Mouse (Mus musculus): ENCODE data around the gene Meltf. TPM values are rescaled to one million over a fixed set of nuclear protein-coding genes. Genes with fewer than 3 reads are reported as not detected.

The Meltf gene
- 0.10 and 0.19 TPM in 2 replicates for polyA plus RNA-seq (2012; rRNA removed)

GRCm38 (mm10) chr16:31878573-31879257 lies at the start of gene Meltf:
Meltf (plus strand) TSS chr16:31878810.

GRCm38 (mm10) chr16:31933751-31934549 lies 55.3 kb downstream of the Meltf start, which contains the start of gene Pigz:
Pigz (plus strand) TSS chr16:31933851.

GRCm38 (mm10) chr16:31948345-31948774 lies 69.8 kb downstream of the Meltf start, which contains the start of the genes 0610012G03Rik and Ncbp2:
0610012G03Rik (minus strand) TSS chr16:31948494.
Ncbp2 (plus strand) TSS chr16:31948513.

Other genes starting within 250 kb of the Meltf start
- 44.2 and 55.3 TPM in 2 replicates for gene Dlg1, start 215.4 kb upstream of the Meltf start, polyA plus RNA-seq (2012; rRNA removed)
- 0.23 and 0.29 TPM in 2 replicates for gene Pigz, start 55.0 kb downstream of the Meltf start, polyA plus RNA-seq (2012; rRNA removed)
- 33.2 and 45.6 TPM in 2 replicates for gene 0610012G03Rik, start 69.7 kb downstream of the Meltf start, polyA plus RNA-seq (2012; rRNA removed)
- 221 and 907 TPM in 2 replicates for gene Ncbp2, start 69.7 kb downstream of the Meltf start, polyA plus RNA-seq (2012; rRNA removed)
- gene Senp5, start 124.5 kb downstream of the Meltf start, polyA plus RNA-seq (2012; rRNA removed): 17.0 and 22.6 TPM in 2 replicates
- gene Pak2, start 200.5 kb downstream of the Meltf start, polyA plus RNA-seq (2012; rRNA removed): 28.7 and 33.2 TPM in 2 replicates
- 67.3 and 89.2 TPM in 2 replicates for gene Pigx, start 220.9 kb downstream of the Meltf start, polyA plus RNA-seq (2012; rRNA removed)
- gene Cep19, start 221.0 kb downstream of the Meltf start, polyA plus RNA-seq (2012; rRNA removed): 22.9 and 23.2 TPM in 2 replicates